Mouse (Mus musculus): ENCODE measurements around the gene Dmap1. TPM values are rescaled to one million over a fixed set of nuclear protein-coding genes. Genes with fewer than 3 reads are reported as not detected.

The Dmap1 gene
- polyA plus RNA-seq, 1 experiment from 2014 or later: 44.0 TPM

GRCm38 (mm10) chr4:117640925-117641703 lies 41.0 kb downstream of the Dmap1 start:
- ATAC-seq (ENCODE audit: insufficient number of reproducible peaks, low FRiP score): peak; percentile 54; the same call in 1 of the 2 replicates
- no peaks in the 10 kb centered on the region for H3K27me3 ChIP-seq (replicated peaks)
- no peak overlapping the region for H3K4me2 ChIP-seq
- no peak overlapping the region for H3K27ac ChIP-seq (ENCODE audit: poor library complexity, severe bottlenecking)
- no peak overlapping the region for H3K9ac ChIP-seq
- peaks cover 36% of the 10 kb centered on the region for H3K4me1 ChIP-seq (replicated peaks)
- WGBS: 83% methylated on average over 1 of the region's 1 CpGs
- no peak overlapping the region for H3K4me3 ChIP-seq
- peaks cover 25% of the 10 kb centered on the region; the same call in 1 of the 2 replicates for H3K36me3 ChIP-seq
- no peaks in the 10 kb centered on the region for H3K9me3 ChIP-seq (replicated peaks)

DNA sequence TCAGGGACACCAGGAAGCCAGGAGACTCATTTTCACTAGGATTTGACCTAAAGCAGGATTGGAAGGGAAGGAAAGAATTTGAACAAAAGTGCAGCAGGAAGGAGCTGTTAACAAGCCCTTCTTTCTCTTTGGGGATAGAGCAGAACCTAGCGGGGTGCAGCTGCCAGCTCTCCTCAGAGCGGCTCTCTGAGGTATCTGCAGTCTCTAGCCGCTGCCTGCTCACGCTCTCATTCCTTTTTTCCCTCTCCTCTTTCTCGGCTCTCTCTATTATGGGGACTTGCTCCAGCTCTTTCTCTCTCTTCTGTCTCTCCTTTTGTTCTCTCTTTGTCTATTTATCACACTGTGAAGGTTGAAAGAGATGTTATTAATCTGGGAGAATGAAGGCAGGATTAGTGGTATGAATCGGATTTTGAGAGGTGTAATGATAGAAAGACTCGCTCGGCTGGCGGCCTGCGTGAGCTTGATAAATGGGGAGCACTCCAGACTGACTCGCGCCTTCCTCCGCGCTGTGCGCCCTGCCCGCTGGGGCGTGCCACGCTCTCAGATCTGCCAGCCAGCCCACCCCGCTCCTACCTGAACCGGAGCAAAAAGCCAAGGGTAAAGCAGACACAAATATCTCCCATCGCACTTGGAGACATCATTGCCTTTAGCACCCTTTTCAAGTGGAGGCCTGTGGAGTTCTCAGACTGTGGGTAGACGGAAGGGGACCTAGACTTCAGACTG lies 45.0 kb downstream of the Dmap1 start:
- no peak overlapping the region for H3K27ac ChIP-seq (ENCODE audit: poor library complexity, severe bottlenecking)
- H3K36me3 ChIP-seq: peaks cover 16% of the 10 kb centered on the region
- no peak overlapping the region for H3K9ac ChIP-seq
- no peak overlapping the region for H3K4me2 ChIP-seq
- 73% methylated on average over 22 of the region's 22 CpGs for WGBS
- H3K4me1 ChIP-seq (replicated peaks): peaks cover 26% of the 10 kb centered on the region
- no peaks in the 10 kb centered on the region for H3K9me3 ChIP-seq (replicated peaks)
- no peaks in the 10 kb centered on the region for H3K27me3 ChIP-seq (replicated peaks)
- no peak for ATAC-seq (ENCODE audit: insufficient number of reproducible peaks, low FRiP score)
- no peak overlapping the region for H3K4me3 ChIP-seq

DNA sequence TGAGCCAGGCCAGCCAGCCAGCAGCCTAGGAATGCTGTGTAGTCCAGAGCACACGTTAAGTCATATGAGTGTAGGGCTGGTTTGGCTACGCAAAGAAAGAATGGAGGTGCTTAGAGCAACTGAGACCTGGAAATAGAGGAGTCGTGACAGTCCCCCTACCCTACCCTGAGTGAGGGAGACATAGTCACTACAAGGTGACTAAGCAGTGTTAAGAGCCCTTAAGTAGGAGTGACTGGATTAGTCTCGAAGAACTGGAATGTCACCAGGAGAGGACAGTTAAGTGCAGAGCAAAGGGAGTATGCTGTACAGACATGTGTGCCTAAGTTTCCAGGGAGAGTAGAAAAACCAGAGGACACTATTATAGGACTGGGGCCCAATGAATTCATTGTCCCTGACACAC lies 45.9 kb downstream of the Dmap1 start:
- Histone ChIP-seq H3K4me1 (replicated peaks) (peaks cover 23% of the 10 kb centered on the region), H3K4me3 (no peak overlapping the region), H3K36me3 (peaks cover 11% of the 10 kb centered on the region), H3K9me3 (replicated peaks) (no peaks in the 10 kb centered on the region), H3K9ac (no peak overlapping the region), H3K4me2 (no peak overlapping the region), H3K27ac (ENCODE audit: poor library complexity, severe bottlenecking) (no peak overlapping the region; the same call in 1 of the 2 replicates), H3K27me3 (replicated peaks) (no peaks in the 10 kb centered on the region)
- no peak for ATAC-seq (ENCODE audit: insufficient number of reproducible peaks, low FRiP score)
- WGBS: 51% methylated on average over 4 of the region's 4 CpGs

GRCm38 (mm10) chr4:117634642-117635041 lies 47.4 kb downstream of the Dmap1 start:
- WGBS: 46% methylated on average over 7 of the region's 7 CpGs

DNA sequence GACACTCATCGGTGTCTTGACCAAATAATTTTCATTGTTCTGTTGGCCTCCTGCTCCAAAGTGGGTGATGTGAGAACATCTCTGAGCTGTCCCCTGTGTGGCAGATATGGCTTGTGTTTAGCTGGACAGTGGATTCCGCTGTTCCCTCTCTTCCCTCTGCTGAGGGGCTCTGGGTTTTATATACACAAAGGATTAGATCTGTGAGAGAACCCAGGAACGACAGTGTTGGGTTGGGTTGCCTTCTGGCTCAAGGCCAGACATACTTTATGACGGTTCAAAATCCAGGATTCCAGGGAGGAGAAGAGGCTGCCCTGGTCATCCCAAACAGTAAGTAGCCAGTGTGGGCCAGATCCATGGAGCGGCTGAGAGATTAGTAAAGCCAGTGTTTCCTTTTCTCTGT lies 48.5 kb downstream of the Dmap1 start:
- Histone ChIP-seq H3K27ac (ENCODE audit: poor library complexity, severe bottlenecking) (no peak overlapping the region), H3K36me3 (peaks cover 5% of the 10 kb centered on the region), H3K9ac (no peak overlapping the region), H3K4me1 (replicated peaks) (peaks cover 46% of the 10 kb centered on the region), H3K9me3 (replicated peaks) (no peaks in the 10 kb centered on the region), H3K4me3 (no peak overlapping the region), H3K27me3 (replicated peaks) (no peaks in the 10 kb centered on the region), H3K4me2 (no peak overlapping the region)
- 74% methylated on average over 5 of the region's 5 CpGs for WGBS
- ATAC-seq (ENCODE audit: insufficient number of reproducible peaks, low FRiP score): no peak

More at GRCm38 (mm10) chr4:117634642-117635041, 47.4 kb downstream of the Dmap1 start:
- Histone ChIP-seq H3K27me3 (replicated peaks) (no peaks in the 10 kb centered on the region), H3K4me3 (no peak overlapping the region), H3K27ac (ENCODE audit: poor library complexity, severe bottlenecking) (no peak overlapping the region), H3K9ac (no peak overlapping the region), H3K36me3 (no peaks in the 10 kb centered on the region; the same call in 1 of the 2 replicates), H3K4me1 (replicated peaks) (peaks cover 35% of the 10 kb centered on the region), H3K9me3 (replicated peaks) (no peaks in the 10 kb centered on the region), H3K4me2 (no peak overlapping the region)
- ATAC-seq (ENCODE audit: insufficient number of reproducible peaks, low FRiP score): no peak

DNA sequence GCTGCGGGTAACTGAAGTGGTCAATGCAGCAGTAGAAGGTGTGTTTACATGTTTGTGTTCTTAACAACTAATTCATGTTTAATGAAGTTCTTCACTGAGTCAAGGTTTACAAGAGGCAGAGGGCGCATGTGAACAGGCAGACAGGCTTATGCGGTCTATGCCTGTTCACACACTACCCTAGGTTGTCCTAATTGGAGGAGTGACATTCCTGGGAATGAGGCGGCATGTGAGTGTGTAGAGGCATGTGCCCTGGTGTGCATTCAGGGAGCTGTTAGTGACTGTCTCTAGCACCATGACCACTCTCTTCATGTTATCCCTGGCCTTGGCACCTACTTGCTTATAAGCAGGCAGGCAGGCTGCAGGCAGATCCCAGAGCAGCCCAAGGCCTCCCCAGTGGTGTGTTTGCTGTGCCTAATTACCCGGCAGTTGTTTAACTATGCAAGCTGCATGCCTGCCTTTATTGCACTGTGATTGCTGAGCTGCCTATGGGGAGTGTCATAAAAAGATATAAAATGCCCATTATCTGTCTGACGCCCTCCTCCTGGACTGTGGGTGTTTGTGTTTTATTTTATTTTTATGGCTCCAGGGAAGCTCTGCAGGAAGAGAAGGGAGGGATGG lies 51.9 kb downstream of the Dmap1 start:
- Histone ChIP-seq H3K4me2 (no peak overlapping the region), H3K9ac (no peak overlapping the region), H3K9me3 (replicated peaks) (no peaks in the 10 kb centered on the region), H3K4me3 (no peak overlapping the region), H3K27ac (ENCODE audit: poor library complexity, severe bottlenecking) (no peak overlapping the region), H3K27me3 (replicated peaks) (no peaks in the 10 kb centered on the region), H3K36me3 (peaks cover 10% of the 10 kb centered on the region), H3K4me1 (replicated peaks) (peaks cover 27% of the 10 kb centered on the region)
- no peak for ATAC-seq (ENCODE audit: insufficient number of reproducible peaks, low FRiP score)
- WGBS: 68% methylated on average over 6 of the region's 6 CpGs

DNA sequence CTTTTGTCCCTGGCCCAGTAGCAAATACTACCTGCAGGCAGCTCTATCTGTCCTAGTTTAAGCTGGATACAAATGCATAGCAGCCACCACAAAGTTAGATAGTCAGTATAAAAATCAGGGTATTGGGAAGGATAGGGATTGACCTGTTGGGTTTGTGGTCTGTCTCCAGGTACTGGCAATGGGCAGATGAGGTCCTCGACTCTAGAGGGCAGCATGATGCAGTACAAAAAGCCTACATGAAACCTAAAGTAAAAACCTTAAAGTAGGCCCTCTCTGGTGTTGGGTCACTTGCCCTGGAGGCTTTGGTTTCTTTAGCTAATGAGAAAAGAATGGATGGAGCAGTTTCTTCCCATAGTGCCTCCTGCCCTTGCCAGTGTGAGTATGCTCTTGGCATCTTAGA lies 53.6 kb downstream of the Dmap1 start:
- H3K27me3 ChIP-seq (replicated peaks): no peaks in the 10 kb centered on the region
- H3K27ac ChIP-seq (ENCODE audit: poor library complexity, severe bottlenecking): no peak overlapping the region
- H3K4me3 ChIP-seq: no peak overlapping the region
- H3K4me1 ChIP-seq (replicated peaks): peaks cover 35% of the 10 kb centered on the region
- no peak for ATAC-seq (ENCODE audit: insufficient number of reproducible peaks, low FRiP score)
- no peak overlapping the region for H3K9ac ChIP-seq
- no peak overlapping the region for H3K4me2 ChIP-seq
- no peaks in the 10 kb centered on the region for H3K9me3 ChIP-seq (replicated peaks)
- whole genome bisulfite sequencing: 30% methylated on average over 1 of the region's 1 CpGs
- H3K36me3 ChIP-seq: peaks cover 15% of the 10 kb centered on the region

Other genes with a start within 250 kb of the Dmap1 start
- 55.8 and 56.8 TPM in 2 replicates for gene Rnf220, start 185.2 kb downstream of the Dmap1 start, polyA plus RNA-seq (2016; fragmentation: Nextera tagmentation; extraction: Ambion mirVana)
- 116 and 119 TPM in 2 replicates for gene Eri3, start 131.9 kb downstream of the Dmap1 start, polyA plus RNA-seq (2016; fragmentation: Nextera tagmentation; extraction: Ambion mirVana)
- gene Gm12845, start 42.1 kb upstream of the Dmap1 start, polyA plus RNA-seq (2016; fragmentation: Nextera tagmentation; extraction: Ambion mirVana): not detected in 2 replicates
- gene Klf17, start 83.4 kb upstream of the Dmap1 start, polyA plus RNA-seq (2016; fragmentation: Nextera tagmentation; extraction: Ambion mirVana): not detected in 2 replicates
- 10.3 and 10.8 TPM in 2 replicates for gene Slc6a9, start 152.2 kb upstream of the Dmap1 start, polyA plus RNA-seq (2016; fragmentation: Nextera tagmentation; extraction: Ambion mirVana)
- gene Ccdc24, start 190.3 kb upstream of the Dmap1 start, polyA plus RNA-seq (2016; fragmentation: Nextera tagmentation; extraction: Ambion mirVana): 0.74 and 0.91 TPM in 2 replicates
- gene B4galt2, start 201.2 kb upstream of the Dmap1 start, polyA plus RNA-seq (2016; fragmentation: Nextera tagmentation; extraction: Ambion mirVana): 18.3 and 19.4 TPM in 2 replicates
- 183 and 196 TPM in 2 replicates for gene Atp6v0b, start 205.1 kb upstream of the Dmap1 start, polyA plus RNA-seq (2016; fragmentation: Nextera tagmentation; extraction: Ambion mirVana)
- gene Dph2, start 209.8 kb upstream of the Dmap1 start, polyA plus RNA-seq (2016; fragmentation: Nextera tagmentation; extraction: Ambion mirVana): 12.4 and 12.9 TPM in 2 replicates
- 43.0 and 44.7 TPM in 2 replicates for gene Ipo13, start 232.7 kb upstream of the Dmap1 start, polyA plus RNA-seq (2016; fragmentation: Nextera tagmentation; extraction: Ambion mirVana)
- 0.54 and 0.70 TPM in 2 replicates for gene Artn, start 247.5 kb upstream of the Dmap1 start, polyA plus RNA-seq (2016; fragmentation: Nextera tagmentation; extraction: Ambion mirVana)

Measured in heart, embryonic 12.5 days (tissue).